Mouse (Mus musculus) inflammation-experienced regulatory T-cells, adult 6 months (primary cell): ENCODE data around the gene Anapc5. TPM values are rescaled to one million over a fixed set of nuclear protein-coding genes. Genes with fewer than 3 reads are reported as not detected.

Source experiments
- ATAC-seq: one replicate; pipeline ENCODE4 v1.8.0; 2017
- polyA plus RNA-seq, 3 experiments: library from polyadenylated mRNA; unstranded; fragments of 100-300 nt; shearing (Covaris generic); gene quantifications; one replicate each; pipeline ENCODE4 v1.2.1; 2017

Gene Anapc5
- polyA plus RNA-seq, 3 experiments from 2014 or later, result 87.6 to 106 (median 103) TPM

- ATAC-seq, result no peak
These were observed 53.9 kb downstream of the Anapc5 start for GRCm38 (mm10) chr5:122767283-122767682.

GRCm38 (mm10) chr5:122764032-122764464 lies 57.1 kb downstream of the Anapc5 start:
- no peak for ATAC-seq

- ATAC-seq, result no peak
These were observed 57.7 kb downstream of the Anapc5 start for GRCm38 (mm10) chr5:122763271-122764031.

- ATAC-seq, result no peak
These were observed 64.5 kb downstream of the Anapc5 start for GRCm38 (mm10) chr5:122756680-122757079.

GRCm38 (mm10) chr5:122756144-122756543 lies 65.0 kb downstream of the Anapc5 start:
- ATAC-seq, result no peak

- no peak for ATAC-seq
These were observed 65.5 kb downstream of the Anapc5 start for GRCm38 (mm10) chr5:122755620-122756019.

- ATAC-seq, result no peak
These were observed 66.7 kb downstream of the Anapc5 start for GRCm38 (mm10) chr5:122754477-122754876.

GRCm38 (mm10) chr5:122747950-122748349 lies 73.2 kb downstream of the Anapc5 start:
- no peak for ATAC-seq

GRCm38 (mm10) chr5:122743880-122744422 lies 77.2 kb downstream of the Anapc5 start:
- ATAC-seq, result no peak

Other genes starting within 250 kb of the Anapc5 start
- 1 to 10 TPM; 3.0 to 8.2 (median 6.3) TPM for gene Ift81, start 206.8 kb downstream of the Anapc5 start, polyA plus RNA-seq
- 100 to 1,000 TPM in 1 of 3 experiments, 10 to 100 TPM in 2; 53.2 to 109 (median 90.0) TPM for gene P2rx7, start 177.4 kb downstream of the Anapc5 start, polyA plus RNA-seq
- 10 to 100 TPM; 24.6 to 46.1 (median 34.3) TPM for gene P2rx4, start 113.8 kb downstream of the Anapc5 start, polyA plus RNA-seq
- 1 to 10 TPM; 2.9 to 4.3 (median 3.3) TPM for gene Camkk2, start 41.9 kb downstream of the Anapc5 start, polyA plus RNA-seq
- gene Rnf34, start 28.7 kb upstream of the Anapc5 start, polyA plus RNA-seq, result 10 to 100 TPM; 26.7 to 33.8 (median 27.6) TPM
- 10 to 100 TPM; 29.8 to 58.3 (median 53.4) TPM for gene Kdm2b, start 168.5 kb upstream of the Anapc5 start, polyA plus RNA-seq
- gene Orai1, start 193.7 kb upstream of the Anapc5 start, polyA plus RNA-seq, result 10 to 100 TPM in 1 of 3 experiments, 1 to 10 TPM in 2; 7.3 to 10.0 (median 8.0) TPM
- gene Morn3, start 225.7 kb upstream of the Anapc5 start, polyA plus RNA-seq, result 1 to 10 TPM; 2.6 to 7.4 (median 6.1) TPM
- gene Tmem120b, start 247.1 kb upstream of the Anapc5 start, polyA plus RNA-seq, result 1 to 10 TPM; 1.1 to 2.1 (median 1.5) TPM